Mouse (Mus musculus): Measurements from ENCODE around the gene Nxnl2. TPM values are rescaled to one million over a fixed set of nuclear protein-coding genes. Genes with fewer than 3 reads are reported as not detected.
"Not testable (repeated sequence)": the region's sequence is repeated elsewhere in the genome, so short reads cannot be mapped to it uniquely, and the experiment has no call there.

Nxnl2 gene
- total RNA-seq, 2 experiments from 2014 or later: 0.23 TPM; not detected in 1

GRCm38 (mm10) chr13:51191416-51192140 lies 20.8 kb downstream of the Nxnl2 start:
- peak; percentile 28 for DNase-seq

GRCm38 (mm10) chr13:51193893-51194292 lies 23.1 kb downstream of the Nxnl2 start:
- Histone ChIP-seq H3K27ac (no peak overlapping the region), H3K4me3 (no peak overlapping the region)
- TF ChIP-seq CTCF (IDR thresholded peaks at IDR 0.05): no peak
- intact Hi-C loops (cut with DNase I): loop anchor here (5.0 to 10.0 kb wide), 2 partner anchors 71 to 118 kb away; no protein-coding TSS in a partner anchor
- no peak for DNase-seq

More at GRCm38 (mm10) chr13:51191416-51192140, 20.8 kb downstream of the Nxnl2 start:
- Histone ChIP-seq H3K4me3 (no peak overlapping the region), H3K27ac (no peak overlapping the region)
- TF ChIP-seq CTCF (IDR thresholded peaks at IDR 0.05): peak; percentile 59
- intact Hi-C loops (cut with DNase I): loop anchor here (2.0 to 10.0 kb wide), 3 partner anchors 73 to 227 kb away; no protein-coding TSS in a partner anchor

- H3K4me3 ChIP-seq: no peak overlapping the region
- intact Hi-C loops (cut with DNase I): loop anchor here (10.0 kb wide), 1 partner anchor 67 kb away; no protein-coding TSS in a partner anchor
- no peak for TF ChIP-seq CTCF (IDR thresholded peaks at IDR 0.05)
- DNase-seq: peak; percentile 44
- peak overlapping the region; percentile 73 for H3K27ac ChIP-seq
Measured at GRCm38 (mm10) chr13:51197699-51198098, 26.9 kb downstream of the Nxnl2 start.

- peak overlapping the region; percentile 73 for H3K27ac ChIP-seq
- no peak overlapping the region for H3K4me3 ChIP-seq
- DNase-seq: peak; percentile 61
- intact Hi-C loops (cut with DNase I): loop anchor here (10.0 kb wide), 1 partner anchor 67 kb away; no protein-coding TSS in a partner anchor
- TF ChIP-seq CTCF (IDR thresholded peaks at IDR 0.05): no peak
Measured at GRCm38 (mm10) chr13:51198186-51198585, 27.4 kb downstream of the Nxnl2 start.

GRCm38 (mm10) chr13:51201985-51202843 lies 31.4 kb downstream of the Nxnl2 start:
- intact Hi-C loops (cut with DNase I); DNase-seq: not testable (repeated sequence)
- peak; percentile 25 for TF ChIP-seq CTCF (IDR thresholded peaks at IDR 0.05)
- Histone ChIP-seq H3K4me3 (peak overlapping the region; percentile 68), H3K27ac (peak overlapping the region; percentile 81)

GRCm38 (mm10) chr13:51202844-51203173 lies 32.0 kb downstream of the Nxnl2 start:
- Histone ChIP-seq H3K4me3 (peak overlapping the region; percentile 68), H3K27ac (peak overlapping the region; percentile 81)
- DNase-seq: peak; percentile 58
- intact Hi-C loops (cut with DNase I): not testable (repeated sequence)

GRCm38 (mm10) chr13:51203467-51203866 lies 32.6 kb downstream of the Nxnl2 start:
- no peak for TF ChIP-seq CTCF (IDR thresholded peaks at IDR 0.05)
- H3K27ac ChIP-seq: no peak overlapping the region
- intact Hi-C loops (cut with DNase I): no loop called here
- no peak overlapping the region for H3K4me3 ChIP-seq
- no peak for DNase-seq

- H3K27ac ChIP-seq; H3K4me3 ChIP-seq; DNase-seq; intact Hi-C loops (cut with DNase I): not testable (repeated sequence)
Measured at GRCm38 (mm10) chr13:51204081-51204480, 33.3 kb downstream of the Nxnl2 start.

- intact Hi-C loops (cut with DNase I): no loop called here
- no peak for DNase-seq
- Histone ChIP-seq H3K4me3 (no peak overlapping the region), H3K27ac (no peak overlapping the region)
- no peak for TF ChIP-seq CTCF (IDR thresholded peaks at IDR 0.05)
Measured at GRCm38 (mm10) chr13:51207965-51208364, 37.1 kb downstream of the Nxnl2 start.

GRCm38 (mm10) chr13:51208378-51209100 lies 37.7 kb downstream of the Nxnl2 start:
- no peak for DNase-seq
- TF ChIP-seq CTCF (IDR thresholded peaks at IDR 0.05): peak; percentile 38
- Histone ChIP-seq H3K4me3 (no peak overlapping the region), H3K27ac (no peak overlapping the region)
- intact Hi-C loops (cut with DNase I): no loop called here

GRCm38 (mm10) chr13:51210639-51211038 lies 39.8 kb downstream of the Nxnl2 start:
- Histone ChIP-seq H3K27ac (no peak overlapping the region), H3K4me3 (no peak overlapping the region)
- intact Hi-C loops (cut with DNase I): no loop called here
- no peak; the same call in 1 of the 2 replicates for TF ChIP-seq CTCF (IDR thresholded peaks at IDR 0.05)
- DNase-seq: no peak

GRCm38 (mm10) chr13:51214746-51215145 lies 43.9 kb downstream of the Nxnl2 start:
- no peak overlapping the region for H3K27ac ChIP-seq
- H3K4me3 ChIP-seq: no peak overlapping the region
- intact Hi-C loops (cut with DNase I): no loop called here
- no peak for DNase-seq
- TF ChIP-seq CTCF (IDR thresholded peaks at IDR 0.05): no peak
